Mouse (Mus musculus): ENCODE measurements around the gene Spdya.
"Not testable (repeated sequence)": the region's sequence is repeated elsewhere in the genome, so short reads cannot be mapped to it uniquely, and the experiment has no call there.

Gene Spdya

DNA sequence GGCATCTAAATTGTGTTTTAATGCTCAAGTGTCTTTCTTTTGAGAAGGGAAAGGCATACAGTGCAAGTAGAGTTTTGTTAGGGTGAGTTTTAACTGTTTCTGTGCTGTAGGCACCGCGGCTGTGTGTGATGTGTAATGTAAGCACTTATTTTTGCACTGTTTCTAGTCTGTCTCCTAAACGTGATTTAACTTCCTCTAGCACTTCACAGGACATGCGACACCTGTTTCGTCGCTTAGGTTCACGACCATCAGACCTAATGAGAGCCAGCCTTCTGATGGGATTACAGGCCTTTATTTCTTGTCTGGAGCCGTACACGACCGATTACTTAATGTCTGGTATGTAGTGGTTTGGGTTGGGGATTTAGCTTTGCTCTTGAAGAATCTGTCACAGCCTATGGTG is 79.9 kb downstream of the Spdya start:
- DNase-seq (ENCODE audit: low spot score in 2 of 2) = no peak

DNA sequence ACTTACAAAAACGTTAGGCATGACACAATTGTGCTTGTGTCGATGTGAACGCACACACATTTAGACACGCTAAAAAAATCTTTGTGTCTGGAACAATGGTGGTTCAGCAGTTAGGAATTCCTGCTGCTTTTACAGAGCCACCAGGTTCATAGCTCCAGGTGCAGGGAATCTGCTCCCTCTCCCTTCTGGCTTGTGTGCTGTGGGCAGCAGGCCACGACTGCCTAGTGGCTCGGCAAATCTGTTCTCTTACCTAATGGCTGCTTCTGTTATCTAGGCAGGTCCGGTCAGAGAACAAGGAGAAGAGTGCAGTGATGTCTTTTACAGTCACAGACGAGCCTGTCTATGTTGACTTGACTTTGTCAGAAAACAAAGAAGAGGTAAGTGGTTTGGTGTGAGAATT is 81.5 kb downstream of the Spdya start:
- no peak for DNase-seq (ENCODE audit: low spot score in 2 of 2)

DNA sequence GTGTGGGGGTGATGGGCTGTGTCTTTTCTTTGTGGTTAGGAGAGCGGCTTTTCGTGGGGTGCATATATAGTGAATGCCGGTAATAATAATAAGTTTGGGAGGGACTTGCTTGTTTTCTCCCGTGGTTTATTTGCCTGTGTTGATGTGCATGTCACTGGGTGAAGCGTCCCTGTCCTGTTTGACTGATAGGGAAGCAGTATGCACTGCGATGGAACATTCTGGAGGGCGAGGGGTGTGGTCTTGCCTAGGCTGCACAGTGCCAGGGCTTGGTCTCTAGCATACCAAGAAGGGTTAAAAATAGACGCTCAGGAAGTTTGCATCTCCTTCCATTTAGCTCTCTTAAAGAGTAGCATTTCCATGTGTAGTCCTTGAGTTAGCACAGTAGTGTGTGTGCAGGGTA is 84.9 kb downstream of the Spdya start:
- no peak for DNase-seq (ENCODE audit: low spot score in 2 of 2)

DNA sequence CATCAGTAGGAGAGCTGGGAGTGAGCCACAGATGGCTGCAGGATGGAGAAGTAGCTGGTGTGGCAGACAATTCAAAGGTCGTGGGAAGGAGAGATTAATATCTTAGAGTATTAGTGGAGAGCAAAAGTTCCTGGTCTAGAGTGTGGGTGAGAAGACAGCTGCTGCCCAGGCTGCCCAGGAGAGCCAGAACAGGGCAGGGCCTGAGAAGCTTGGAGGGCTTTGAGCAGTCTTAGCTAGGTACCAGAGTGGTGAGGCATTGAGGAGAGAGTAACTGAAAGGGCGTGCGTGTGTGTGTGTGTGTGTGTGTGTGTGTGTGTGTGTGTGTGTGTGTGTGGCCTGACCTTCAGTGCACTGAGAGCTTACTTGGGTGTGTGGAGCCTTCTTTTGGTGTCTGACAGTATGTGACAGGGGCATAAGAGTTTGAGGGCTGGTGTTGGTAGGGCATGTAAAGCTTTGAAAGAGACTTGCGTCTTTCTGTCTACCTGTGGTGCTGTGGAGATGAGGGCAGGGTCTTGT is 85.9 kb downstream of the Spdya start:
- no peak for DNase-seq (ENCODE audit: low spot score in 2 of 2)

DNA sequence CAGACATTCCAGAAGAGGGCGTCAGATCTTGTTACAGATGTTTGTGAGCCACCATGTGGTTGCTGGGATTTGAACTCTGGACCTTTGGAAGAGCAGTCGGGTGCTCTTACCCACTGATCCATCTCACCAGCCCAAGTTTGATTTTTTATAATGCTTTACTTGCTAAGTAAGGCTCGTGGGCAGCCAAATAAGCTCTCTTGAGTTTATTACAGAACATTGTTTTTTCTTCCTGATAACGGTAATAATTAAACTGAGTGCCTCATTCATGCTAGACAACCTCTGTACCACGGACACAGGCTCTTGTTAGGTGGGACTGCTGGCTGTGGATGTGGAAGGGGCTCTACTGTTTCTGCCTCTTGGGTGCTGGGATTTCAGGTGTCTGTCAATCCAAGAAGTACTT is 87.2 kb downstream of the Spdya start:
- not testable (repeated sequence) for DNase-seq (ENCODE audit: low spot score in 2 of 2)
